Mouse (Mus musculus) 416B (cell line): ENCODE data around the gene 6430531B16Rik.

Experiments
- DNase-seq: peaks from one replicate; pipeline ENCODE4 v3.0.0; 2011; ENCODE audit warnings: low read depth

The 6430531B16Rik gene

DNA sequence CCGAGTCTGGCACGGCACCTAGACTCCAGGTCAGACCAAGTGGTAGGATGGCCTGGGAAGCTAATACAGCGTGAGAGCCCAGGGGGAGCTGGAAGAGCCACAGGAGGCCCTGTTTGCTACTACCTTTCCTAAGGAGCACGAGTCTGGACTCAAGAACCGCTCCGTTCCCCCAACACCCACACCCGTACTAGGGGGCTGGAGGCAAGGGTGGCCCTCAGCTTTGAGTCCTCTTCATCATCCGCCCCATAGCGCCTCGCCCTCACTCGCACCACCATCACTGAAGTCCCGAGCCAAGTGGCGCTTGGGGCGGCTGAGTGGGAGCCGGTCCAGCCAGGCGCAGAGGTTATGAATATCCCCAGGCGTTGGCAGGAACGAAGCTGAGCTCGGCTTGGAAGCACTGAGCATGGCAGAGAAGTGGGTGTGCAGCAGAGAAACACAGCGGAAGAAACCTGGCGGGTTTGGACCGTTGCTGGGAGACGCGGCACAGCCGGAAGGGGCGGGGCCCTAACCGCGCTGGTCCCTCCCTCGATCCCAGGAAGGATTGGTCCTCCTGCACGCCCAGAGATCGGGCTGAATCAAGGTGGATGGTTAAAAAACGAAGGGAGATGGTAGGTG lies at the start of gene 6430531B16Rik:
Gene 6430531B16Rik (minus strand): TSS at position 478 of the 615 bp plus-strand sequence.
- no peak for DNase-seq

DNA sequence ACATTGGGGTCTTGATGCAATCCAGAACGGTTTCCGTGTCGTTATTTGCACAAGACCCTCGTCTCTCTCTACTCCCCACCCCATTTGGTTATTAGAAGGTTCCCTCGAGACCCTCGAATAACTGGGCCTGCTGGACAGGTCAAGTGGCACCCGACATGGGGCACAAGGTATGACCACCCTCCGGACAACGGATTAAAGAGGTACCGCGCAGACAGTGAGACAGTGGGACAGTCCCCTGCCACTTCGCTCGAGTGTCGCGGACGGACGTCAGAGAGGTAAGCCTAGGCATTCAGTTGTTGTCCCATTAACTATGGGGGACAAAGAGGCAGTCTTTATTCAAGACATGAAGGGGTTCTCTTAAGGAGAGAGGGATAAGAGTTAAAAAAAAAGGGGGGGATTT lies 32.8 kb upstream of the 6430531B16Rik start:
- DNase-seq: no peak

DNA sequence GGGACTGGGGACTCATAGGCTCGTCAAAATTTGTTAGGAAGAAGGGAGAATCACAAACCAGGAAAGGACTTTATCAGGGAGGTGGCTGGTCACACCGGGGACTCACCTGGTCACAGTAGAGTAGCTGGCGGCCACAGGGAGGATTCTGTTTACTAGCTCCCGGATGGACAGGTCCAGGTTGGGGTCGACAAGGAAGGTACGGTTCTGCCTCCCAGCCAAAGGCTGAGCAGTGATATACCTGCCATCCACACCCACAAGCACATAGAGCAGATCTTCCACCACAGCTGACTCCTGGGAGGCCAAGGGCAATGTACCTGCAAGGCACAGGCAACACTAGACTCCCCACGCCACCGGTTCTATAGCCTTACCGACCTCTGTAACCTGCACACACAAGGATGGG lies 29.2 kb upstream of the 6430531B16Rik start:
- DNase-seq: no peak

DNA sequence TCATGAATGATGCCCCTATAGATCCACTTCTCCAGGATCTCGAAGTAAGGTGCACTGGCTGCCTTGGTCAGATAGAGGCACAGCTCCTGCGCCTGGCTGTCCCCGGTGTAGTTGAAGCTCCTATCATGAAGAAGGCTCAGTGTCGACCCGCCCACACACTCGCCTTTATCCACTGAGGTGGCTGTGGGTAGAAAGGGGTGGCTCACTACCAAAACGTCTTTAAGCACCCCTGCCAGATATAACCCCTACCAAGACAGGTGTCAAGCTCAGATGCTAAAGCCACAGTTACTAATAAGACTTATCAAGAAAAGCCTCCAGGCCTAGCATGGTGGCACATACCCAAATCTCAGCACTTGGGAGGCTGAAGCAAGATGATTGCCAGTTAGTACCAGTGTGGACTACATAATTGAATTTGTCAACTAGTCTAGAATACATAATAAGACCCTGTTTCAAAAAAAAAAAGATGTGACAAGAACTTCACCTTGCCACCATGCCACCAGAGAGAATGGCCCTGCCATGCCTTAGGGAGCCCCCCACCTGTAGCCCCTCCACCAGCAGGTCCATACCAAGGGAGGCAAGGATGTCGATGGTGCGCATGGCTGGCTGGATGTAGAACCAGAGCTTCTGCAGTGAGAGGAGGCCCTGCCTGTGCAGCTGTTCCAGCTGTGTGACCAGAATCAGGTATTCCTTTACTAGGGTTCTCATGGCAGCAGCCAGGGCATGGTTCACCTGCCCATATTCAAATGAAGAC lies 28.5 kb upstream of the 6430531B16Rik start:
- no peak for DNase-seq

DNA sequence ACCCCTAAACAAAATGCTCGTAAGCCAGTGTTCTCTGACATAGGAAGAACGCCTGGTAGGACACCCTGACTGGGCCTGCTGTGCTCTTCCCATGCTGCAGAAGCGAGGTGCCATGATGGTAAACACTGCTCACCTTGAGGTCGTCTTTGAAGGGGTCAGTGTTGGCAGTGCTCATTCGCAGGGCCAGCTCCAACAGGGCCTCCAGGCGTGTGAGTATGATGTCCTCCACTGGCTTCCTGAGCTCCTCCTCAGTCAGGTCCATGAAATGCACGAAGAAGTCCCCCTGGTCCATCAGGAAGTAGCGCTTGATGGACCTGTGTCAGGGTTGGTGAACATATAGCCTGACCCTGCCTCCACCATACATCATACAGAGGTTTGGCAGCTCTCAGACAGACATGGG lies 26.1 kb upstream of the 6430531B16Rik start:
- DNase-seq: no peak

DNA sequence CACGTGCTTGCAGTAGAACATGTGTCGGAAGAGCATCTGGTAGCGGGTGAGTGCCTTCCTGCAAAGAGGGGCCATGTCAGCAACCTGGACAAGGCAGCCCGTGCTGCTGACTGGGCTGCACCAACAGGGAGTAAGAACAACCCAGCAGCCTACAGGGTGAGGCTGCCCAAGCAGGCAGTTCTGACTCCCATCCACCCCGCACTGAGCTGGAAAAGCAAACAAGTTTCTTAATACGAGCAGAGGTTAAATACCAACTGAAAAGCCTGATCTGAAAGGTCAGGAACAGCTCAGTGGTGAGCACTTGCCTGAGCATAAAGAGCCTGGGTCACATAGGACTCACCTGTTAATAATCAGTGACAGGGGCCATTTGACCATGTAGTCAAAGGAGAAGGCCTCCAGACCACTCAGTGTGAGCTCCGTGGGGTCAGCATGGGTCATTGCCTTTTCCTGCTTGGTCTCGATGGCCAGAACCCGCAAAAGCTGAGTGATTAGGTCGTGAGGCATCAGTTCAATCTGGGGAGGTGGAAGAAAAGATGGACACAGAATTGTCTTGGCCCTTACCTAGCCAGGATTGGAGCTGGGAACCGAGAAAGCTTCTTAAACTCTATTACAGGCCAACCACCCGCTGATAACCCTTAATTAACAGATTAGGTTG lies 22.7 kb upstream of the 6430531B16Rik start:
- no peak for DNase-seq

DNA sequence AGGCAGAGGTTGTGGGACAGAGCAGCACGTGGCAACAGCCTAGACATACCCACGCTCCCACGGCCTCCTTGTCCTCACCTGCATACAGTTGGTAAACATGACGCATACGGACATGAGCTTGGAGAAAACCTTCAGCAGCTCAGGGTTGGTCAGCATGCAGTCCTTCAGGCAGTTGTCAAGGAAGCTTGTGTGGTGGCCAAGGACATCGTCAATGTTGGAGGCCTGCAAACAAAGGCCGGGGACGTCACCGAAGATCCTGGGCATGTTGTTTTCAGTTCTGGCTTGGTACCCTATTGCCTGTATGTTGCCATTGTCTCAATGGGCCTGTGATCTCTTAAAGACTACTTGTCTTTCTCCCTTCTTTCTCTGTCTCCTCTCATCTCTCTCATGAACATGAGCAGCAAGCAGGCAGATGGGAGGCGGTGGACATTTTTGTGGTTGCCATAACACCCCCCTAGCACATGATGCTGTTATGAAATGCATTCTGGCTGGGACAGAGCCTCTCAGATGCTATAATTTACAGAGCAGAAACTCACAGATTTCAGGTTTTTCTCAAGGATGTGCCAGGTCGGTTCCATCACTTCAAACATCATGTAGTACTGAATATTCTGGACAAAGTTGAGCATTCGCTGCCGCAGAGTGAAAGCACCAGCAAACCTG lies 20.3 kb upstream of the 6430531B16Rik start:
- no peak for DNase-seq

DNA sequence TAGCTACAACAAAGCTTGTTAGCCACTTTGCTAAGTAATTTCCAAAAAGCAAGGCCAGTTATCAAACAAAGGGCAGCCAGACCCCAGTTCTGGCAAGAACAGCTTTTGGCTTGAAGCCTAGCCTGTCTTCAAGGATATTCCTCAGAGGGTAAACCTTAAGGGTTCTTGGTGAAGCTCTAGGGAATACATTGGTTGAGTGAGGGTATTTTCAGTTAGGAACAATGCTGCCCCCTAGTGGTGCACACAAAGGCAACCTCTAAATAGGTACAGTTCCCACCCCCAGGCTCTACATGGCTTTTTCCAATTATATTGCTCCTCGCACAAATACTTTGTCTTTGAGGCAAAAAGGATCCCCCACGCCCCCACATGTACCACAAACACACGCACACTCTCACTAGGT lies 16.1 kb upstream of the 6430531B16Rik start:
- peak; percentile 91 for DNase-seq

DNA sequence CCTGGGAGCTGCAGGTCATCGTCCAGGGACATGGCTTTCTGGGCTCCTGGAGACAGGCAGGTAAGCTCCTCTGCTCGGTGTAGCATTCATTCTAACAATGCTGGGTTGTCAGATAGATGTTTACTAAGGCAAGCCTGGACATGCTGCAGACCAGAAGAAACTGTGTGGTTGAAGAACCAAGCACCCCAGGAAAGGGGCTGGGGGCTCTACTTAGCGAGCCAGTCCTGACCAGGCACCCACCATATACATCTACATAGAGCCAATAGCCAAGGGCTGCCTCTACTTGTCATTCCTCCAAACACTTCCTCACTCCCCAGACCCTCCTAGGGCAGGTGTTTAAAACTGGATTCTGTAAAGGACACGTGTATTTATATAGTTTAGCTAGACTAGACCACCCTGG lies 15.6 kb upstream of the 6430531B16Rik start:
- DNase-seq: no peak

DNA sequence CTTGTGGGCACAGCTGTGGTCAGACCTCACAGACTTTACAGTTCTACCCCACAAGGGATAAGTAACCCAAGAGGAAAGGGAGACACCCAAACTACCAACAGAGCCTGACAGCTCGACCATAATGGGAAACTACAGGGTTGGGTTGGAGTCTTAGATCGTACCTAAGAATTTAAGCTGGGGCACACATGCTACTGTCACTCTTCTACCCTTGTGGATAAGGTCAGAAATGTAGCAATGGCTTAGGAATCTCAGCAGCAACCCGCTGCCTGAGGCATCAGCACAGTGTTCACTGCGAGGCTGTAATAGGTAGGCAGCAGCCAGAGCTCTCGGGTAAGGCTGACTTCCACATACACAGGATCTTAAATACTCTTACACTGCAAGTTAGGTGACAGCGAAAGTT lies 15.0 kb upstream of the 6430531B16Rik start:
- no peak for DNase-seq

DNA sequence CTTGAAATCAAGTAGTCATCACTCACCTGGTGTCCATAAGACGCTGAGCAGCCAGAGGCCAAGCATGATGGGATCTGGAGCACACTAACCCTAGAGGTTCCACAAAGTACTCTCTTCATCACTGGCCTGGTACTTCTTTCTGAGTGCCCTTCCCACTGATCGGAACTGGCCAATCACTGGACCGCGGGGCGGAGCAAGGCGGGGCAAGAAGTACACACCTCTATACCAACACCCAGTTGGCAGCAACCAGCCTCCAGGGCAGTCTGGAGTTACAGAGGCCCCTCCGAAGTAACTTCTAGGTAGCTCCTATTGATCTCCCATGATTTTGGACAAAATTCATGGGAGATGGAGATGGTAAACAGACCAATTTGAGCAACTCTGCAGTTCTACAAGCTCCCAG lies 13.9 kb upstream of the 6430531B16Rik start, which contains the start of gene Adam8:
Gene Adam8 (minus strand): TSS at position 157 of the 400 bp plus-strand sequence.
- DNase-seq: peak; percentile 94

DNA sequence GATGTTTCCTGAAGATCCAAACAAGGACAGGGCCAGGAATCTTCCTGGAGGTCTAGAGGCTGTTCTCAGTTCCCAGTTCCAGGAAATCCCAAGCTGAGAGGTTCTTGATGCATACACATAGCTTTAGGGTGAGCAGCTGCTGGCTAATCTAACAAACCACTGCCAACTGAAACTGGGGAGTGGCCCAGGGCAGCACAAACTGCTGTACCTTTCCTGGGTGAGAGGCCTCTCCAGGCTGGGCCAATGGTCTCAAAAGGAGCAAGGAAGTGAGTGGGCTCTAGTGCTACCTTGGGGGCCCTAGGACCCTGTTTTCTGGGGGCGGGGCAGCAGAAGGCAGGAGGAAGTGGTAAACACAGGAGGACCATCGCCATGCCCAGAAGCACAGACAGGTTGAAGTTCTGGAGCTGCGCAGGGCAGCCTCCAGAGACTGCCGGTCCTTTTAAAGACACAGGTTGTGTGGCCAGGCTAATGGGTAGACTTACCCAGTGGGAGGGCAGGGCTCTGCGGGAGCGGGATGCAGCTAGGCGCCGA lies 12.4 kb upstream of the 6430531B16Rik start:
- DNase-seq: no peak

DNA sequence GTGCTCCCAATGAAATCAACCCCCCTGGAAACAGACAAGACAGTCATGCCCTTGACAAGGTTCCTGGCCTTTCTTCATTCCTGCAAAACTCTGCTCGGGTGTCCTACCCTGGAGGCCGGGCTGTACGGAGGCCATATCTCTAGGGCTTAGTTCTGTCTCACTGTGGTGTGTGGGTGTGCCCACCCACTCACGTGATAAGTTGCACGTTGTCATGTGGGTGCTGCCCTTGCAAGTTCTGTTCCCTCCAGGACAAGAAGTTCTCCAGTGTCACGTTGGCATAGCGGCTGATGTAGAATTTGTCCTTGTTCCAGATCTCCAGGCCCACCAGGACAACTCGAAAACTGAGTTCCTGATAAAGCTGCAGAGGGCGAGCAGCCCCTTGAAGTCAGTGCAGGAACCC lies 9.7 kb upstream of the 6430531B16Rik start:
- no peak for DNase-seq

DNA sequence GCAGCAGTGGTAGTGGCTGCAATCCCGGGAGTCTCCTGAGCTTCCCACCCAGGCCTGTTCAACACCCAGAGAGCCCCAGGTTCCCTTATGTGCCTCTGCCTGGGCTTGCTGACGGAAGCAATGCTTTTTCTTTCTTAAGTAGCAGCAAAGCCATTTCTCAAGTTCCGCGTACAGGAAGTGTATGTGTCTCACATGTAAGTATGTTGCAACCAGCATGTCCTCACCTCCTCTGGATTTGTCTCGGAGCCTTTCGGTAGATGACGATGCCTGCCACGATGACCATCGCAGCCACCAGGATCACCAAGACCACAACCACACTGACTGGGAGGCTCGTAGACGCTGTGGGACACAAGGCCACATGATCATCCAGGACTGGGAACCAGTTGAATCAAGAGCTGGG lies 6.0 kb upstream of the 6430531B16Rik start:
- DNase-seq: peak; percentile 90

DNA sequence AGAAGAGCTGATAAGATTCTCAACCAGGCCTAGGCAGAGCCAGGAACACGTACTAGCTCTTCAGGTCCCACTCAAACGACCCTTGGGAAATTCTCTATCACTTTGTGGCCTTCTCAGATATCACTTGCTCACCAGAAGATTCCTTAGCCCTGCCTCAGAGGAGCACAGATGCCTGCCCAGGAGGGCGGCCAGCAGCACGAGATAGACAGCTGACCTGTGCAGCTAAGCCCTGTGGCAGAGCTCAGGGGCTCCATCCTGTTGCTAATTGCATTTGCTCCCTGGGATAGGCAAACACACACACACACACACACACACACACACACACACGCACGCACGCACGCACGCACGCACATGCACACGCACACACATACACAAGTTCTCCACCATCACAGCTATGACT lies 3.5 kb upstream of the 6430531B16Rik start:
- no peak for DNase-seq

DNA sequence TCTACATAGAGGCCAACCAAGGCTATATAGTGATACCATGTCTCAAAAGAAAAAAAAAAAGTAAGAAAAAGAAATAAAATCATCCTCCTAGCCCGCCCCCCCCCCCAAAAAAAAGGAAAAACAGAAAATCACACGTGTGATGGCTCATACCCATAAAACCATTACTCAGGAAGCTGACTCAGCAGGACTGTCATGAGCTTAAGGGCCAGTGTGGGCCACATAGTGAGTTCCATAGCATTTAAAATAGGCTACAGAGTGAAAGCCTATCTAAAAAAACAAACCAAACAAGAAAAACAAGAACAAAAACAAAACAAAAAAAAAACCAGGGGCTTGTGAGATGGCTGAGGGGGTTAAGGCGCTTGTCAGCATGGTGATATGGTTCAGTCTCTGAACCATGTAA lies 2.2 kb upstream of the 6430531B16Rik start:
- DNase-seq: peak; percentile 82

DNA sequence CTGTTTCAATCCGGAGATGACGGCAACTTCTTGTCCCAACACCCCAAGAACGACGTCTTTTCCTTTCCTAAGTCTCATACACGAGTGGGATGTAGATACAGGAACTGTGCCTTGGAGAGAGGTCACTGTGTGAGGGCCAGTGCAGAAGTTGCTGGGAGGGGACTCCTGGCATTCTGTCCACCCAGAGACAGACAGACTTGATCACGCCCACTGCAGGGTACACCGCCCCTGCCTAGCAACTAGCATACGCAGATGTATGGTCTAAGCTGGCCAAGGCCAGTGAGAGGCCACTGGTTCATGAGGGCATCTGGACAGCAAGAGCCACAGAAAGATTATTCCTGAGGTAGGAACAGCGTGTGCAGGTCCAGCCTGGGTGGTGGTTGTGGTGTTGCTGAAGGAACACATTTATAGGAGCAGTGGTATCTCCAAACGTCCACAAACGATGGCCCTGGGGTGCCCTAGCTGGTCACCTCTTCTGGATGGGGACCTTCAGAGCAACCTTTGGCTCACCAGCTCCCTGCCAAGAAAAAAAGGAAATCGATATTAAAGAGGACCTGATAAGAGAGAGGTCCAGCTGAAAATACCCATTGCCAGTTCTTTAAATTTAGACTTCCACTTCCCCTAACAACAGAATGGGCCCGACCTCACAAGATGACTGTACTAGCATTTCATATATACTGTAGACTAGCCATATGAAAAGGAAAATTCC lies 610 bp upstream of the 6430531B16Rik start:
- no peak for DNase-seq

DNA sequence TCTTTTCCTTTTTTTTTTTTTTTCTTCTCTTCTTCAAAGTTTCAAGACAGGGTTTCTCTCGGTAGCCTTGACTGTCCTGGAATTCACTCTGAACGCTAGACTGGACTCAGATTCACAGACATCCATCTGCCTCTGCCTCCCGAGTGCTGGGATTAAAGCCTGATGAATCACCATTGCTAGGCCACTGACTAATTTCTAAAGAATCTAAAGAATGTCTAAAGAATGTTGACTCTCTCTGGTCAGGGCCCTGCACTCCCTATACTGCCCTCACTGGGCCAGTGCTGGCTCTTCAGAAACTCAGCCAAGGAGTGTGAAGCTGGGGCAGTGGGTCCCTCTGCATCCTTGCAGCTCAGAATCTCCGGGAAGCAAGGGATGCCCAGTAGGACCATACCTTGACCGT lies 3.1 kb downstream of the 6430531B16Rik start:
- peak; percentile 34 for DNase-seq

DNA sequence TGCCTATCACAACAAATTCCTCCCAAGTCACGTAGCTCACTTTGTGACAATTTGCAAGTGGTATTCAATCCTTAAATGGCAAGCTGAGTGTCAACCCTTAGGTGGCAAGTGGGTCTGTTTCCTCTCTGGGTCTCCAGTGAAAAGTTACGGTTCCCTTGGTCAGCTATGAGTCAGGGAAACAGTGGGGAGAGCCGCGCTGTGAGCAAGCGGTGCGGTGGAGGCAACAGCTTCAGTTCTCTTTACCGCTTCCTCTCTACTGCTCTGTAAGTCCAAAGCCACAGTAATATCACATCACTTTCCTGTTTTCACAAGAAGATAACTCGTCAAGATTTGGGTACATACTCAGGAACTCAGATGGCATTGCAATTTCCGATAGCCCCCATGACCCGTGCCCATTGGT lies 4.2 kb downstream of the 6430531B16Rik start:
- peak; percentile 98 for DNase-seq

DNA sequence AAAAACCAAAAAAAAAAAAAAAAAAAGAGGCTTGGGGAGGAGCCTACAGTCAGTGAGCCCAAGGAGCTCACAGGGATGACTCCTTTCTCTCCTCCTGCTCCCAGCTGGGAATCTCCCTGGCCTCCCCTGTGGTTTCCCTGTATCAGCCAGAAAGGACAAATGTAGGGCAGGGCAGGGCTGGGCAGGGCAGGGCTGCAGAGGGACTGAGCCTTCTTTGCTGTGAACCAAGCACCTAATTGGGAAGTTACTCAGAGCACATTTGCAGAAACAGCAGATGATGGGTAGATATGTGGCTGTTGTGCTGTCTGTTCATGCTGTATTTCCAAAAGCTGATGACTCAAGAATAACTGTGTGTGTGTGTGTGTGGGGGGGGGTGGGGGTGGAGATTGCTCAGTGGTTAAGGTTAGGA lies 5.6 kb downstream of the 6430531B16Rik start:
- peak; percentile 96 for DNase-seq

DNA sequence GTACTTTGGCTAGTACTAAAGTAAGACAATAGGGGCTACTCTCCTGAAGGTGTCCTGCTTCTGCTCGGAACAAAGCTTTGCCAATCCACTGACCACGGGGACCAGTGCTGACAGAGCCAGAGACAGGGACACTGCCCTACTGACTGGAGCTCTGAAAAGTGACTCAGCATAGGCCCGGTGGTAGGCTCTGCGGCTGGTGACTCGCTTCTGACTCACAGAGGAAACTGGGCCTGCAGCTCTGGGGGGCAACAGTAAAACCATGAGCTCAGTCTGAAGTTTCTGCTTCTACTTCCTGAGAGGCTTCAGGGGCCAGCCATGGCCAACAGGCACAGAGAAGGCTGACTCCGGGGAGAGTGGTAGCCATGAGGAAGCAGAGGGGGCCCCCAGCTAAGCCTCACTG lies 7.1 kb downstream of the 6430531B16Rik start:
- peak; percentile 98 for DNase-seq

DNA sequence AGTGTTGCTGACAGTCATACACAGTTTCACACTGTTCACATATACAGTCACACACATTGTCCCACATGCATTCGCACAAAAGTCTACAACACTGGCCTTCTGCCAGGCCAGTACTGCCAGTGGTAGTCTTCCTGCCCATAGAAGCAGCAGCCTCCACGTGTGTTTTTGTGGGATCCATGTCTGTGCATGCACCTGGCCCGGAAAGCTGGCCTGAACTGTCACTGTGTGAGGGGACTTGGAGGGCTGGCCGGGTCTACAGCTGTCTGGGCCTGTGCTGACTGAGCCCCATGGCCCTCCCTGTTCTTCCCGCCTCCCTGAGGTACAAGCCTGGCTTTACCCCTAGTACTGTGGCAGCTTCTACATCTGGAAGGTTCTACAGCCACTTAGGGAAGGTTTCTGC lies 7.6 kb downstream of the 6430531B16Rik start:
- DNase-seq: no peak
